ENCODE assay signal across 8 mouse cellular contexts in the genomic region with DNA sequence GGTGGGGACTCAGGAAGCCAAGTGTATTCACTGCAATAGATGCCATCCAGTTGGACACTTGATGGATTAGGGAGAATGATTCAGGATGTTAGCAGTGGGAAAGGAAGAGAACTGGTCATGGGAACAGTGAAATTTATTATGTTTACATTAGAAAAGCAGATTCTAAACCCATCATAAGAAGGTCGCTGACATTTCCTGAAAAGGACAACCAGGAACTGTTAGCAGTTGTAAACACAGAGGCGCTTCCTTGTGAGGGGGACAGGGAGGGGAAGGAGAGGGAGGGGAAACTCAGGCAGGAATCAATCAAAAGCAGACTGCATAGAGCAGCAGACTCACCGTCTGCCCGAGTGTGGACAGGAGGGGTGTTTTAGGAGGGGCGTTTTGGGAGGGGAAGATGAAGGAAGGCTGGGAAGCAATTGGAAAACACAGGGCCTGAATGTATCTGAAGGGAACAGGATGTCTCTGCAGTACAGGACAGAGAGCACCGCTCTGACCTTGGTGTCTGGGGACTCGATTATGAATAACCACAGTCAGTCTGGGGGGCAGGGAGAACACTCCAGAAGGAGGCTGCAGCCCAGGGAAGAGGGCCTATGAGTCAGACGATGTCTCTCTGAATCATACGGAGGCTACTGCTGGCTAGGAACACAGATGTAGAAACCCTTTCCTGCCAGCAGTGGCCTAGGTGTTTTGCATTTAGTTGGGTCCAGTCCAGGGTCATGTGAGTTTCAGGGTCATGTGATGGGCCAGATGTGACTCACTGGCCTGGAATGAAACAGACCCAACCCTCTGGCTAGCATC. TPM values are rescaled to one million over a fixed set of nuclear protein-coding genes. Genes with fewer than 3 reads are reported as not detected.
DNase-seq lines count a peak whose midpoint lies in the region; ATAC-seq lines count a peak whose summit lies in the region.

No protein-coding gene starts in this region.

- H3K4me3 ChIP-seq in embryonic facial prominence, embryonic 13.5 days, result no peak overlapping the region
- H3K4me3 ChIP-seq in limb, embryonic 10.5 days, result no peak overlapping the region
- H3K4me3 ChIP-seq in midbrain, embryonic 12.5 days, result no peak overlapping the region

- intact Hi-C loops in heart, postnatal 25 days (cut with DNase I), result no loop called here

- no peaks in the 10 kb centered on the region for H3K27me3 ChIP-seq in embryonic facial prominence, embryonic 13.5 days
- H3K27me3 ChIP-seq in limb, embryonic 10.5 days (ENCODE audit: low read depth, poor library complexity, severe bottlenecking), result no peaks in the 10 kb centered on the region
- no peaks in the 10 kb centered on the region for H3K27me3 ChIP-seq in midbrain, embryonic 12.5 days

- 12% methylated on average over 9 of the region's 9 CpGs for WGBS in embryonic facial prominence, embryonic 13.5 days
- WGBS in limb, embryonic 10.5 days, result 31% methylated on average over 9 of the region's 9 CpGs
- 59% methylated on average over 9 of the region's 9 CpGs for WGBS in midbrain, embryonic 12.5 days

- H3K4me1 ChIP-seq in embryonic facial prominence, embryonic 13.5 days, result peaks cover 19% of the 10 kb centered on the region
- peaks cover 18% of the 10 kb centered on the region for H3K4me1 ChIP-seq in limb, embryonic 10.5 days
- H3K4me1 ChIP-seq in midbrain, embryonic 12.5 days, result peaks cover 7% of the 10 kb centered on the region

- peaks cover 12% of the 10 kb centered on the region for H3K36me3 ChIP-seq in embryonic facial prominence, embryonic 13.5 days
- H3K36me3 ChIP-seq in limb, embryonic 10.5 days, result peaks cover 26% of the 10 kb centered on the region
- H3K36me3 ChIP-seq in midbrain, embryonic 12.5 days, result peaks cover 16% of the 10 kb centered on the region

- peak overlapping the region; percentile 27; the same call in 1 of the 2 replicates for H3K4me2 ChIP-seq in embryonic facial prominence, embryonic 13.5 days
- H3K4me2 ChIP-seq in midbrain, embryonic 12.5 days (replicated peaks), result no peak overlapping the region

- H3K9ac ChIP-seq in embryonic facial prominence, embryonic 13.5 days, result peak overlapping the region; percentile 51; the same call in 1 of the 2 replicates
- no peak overlapping the region for H3K9ac ChIP-seq in midbrain, embryonic 12.5 days (replicated peaks)

- ATAC-seq in embryonic facial prominence, embryonic 13.5 days (ENCODE audit: insufficient number of reproducible peaks, insufficient read depth, low FRiP score, low TSS enrichment, low read depth), result no peak
- ATAC-seq in midbrain, embryonic 12.5 days (ENCODE audit: low FRiP score, low read depth), result no peak
- no peak for ATAC-seq in cerebellum, adult (ENCODE audit: insufficient number of reproducible peaks, low FRiP score, low TSS enrichment)

- H3K9me3 ChIP-seq in embryonic facial prominence, embryonic 13.5 days, result no peaks in the 10 kb centered on the region
- no peaks in the 10 kb centered on the region for H3K9me3 ChIP-seq in limb, embryonic 10.5 days (replicated peaks)
- no peaks in the 10 kb centered on the region for H3K9me3 ChIP-seq in midbrain, embryonic 12.5 days

- peak overlapping the region; percentile 80 for H3K27ac ChIP-seq in embryonic facial prominence, embryonic 13.5 days
- peak overlapping the region; percentile 27 for H3K27ac ChIP-seq in limb, embryonic 10.5 days
- peak overlapping the region; percentile 15; the same call in 1 of the 2 replicates for H3K27ac ChIP-seq in midbrain, embryonic 12.5 days (replicated peaks)

- peak; percentile 71 for DNase-seq in urinary bladder, postnatal 14 days (ENCODE audit: low spot score)
- no peak for DNase-seq in urinary bladder, postnatal 10 days (ENCODE audit: low spot score)
- peak; percentile 82 for DNase-seq in heart, postnatal 25 days (ENCODE audit: low spot score)
- no peak for DNase-seq in limb, embryonic 10.5 days (ENCODE audit: low spot score)
- no peak for DNase-seq in frontal cortex, postnatal 14 days (ENCODE audit: low spot score in 2 of 2)

RNA-seq across cellular contexts. Expression of a gene that starts 12.9 kb away (rescaled TPM):
- polyA plus RNA-seq in embryonic facial prominence, embryonic 13.5 days (2015; fragmentation: Nextera tagmentation; extraction: Ambion mirVana), result 15.8 and 19.2 TPM in 2 replicates
- 10 to 100 TPM; 11.8 to 13.3 TPM for total RNA-seq in heart, postnatal 25 days (2021)
- polyA plus RNA-seq in limb, embryonic 10.5 days (2016; fragmentation: Nextera tagmentation; extraction: Ambion mirVana), result 18.6 and 22.9 TPM in 2 replicates
- 25.9 and 29.0 TPM in 2 replicates for polyA plus RNA-seq in midbrain, embryonic 12.5 days (2016; fragmentation: Nextera tagmentation; extraction: Ambion mirVana)

RNA-seq across cellular contexts. Expression of a gene that starts 26.1 kb away (rescaled TPM):
- 0.26 and 0.32 TPM in 2 replicates for polyA plus RNA-seq in embryonic facial prominence, embryonic 13.5 days (2015; fragmentation: Nextera tagmentation; extraction: Ambion mirVana)
- total RNA-seq in heart, postnatal 25 days (2021), result under 1 TPM; 0.29 to 0.48 TPM
- 0.23 and 0.48 TPM in 2 replicates for polyA plus RNA-seq in limb, embryonic 10.5 days (2016; fragmentation: Nextera tagmentation; extraction: Ambion mirVana)
- 0.14 and 0.29 TPM in 2 replicates for polyA plus RNA-seq in midbrain, embryonic 12.5 days (2016; fragmentation: Nextera tagmentation; extraction: Ambion mirVana)

RNA-seq across cellular contexts. Expression of a gene that starts 30.5 kb away (rescaled TPM):
- 7.0 and 8.6 TPM in 2 replicates for polyA plus RNA-seq in embryonic facial prominence, embryonic 13.5 days (2015; fragmentation: Nextera tagmentation; extraction: Ambion mirVana)
- total RNA-seq in heart, postnatal 25 days (2021), result 1 to 10 TPM; 3.0 to 3.9 TPM
- polyA plus RNA-seq in limb, embryonic 10.5 days (2016; fragmentation: Nextera tagmentation; extraction: Ambion mirVana), result 8.0 and 9.7 TPM in 2 replicates
- polyA plus RNA-seq in midbrain, embryonic 12.5 days (2016; fragmentation: Nextera tagmentation; extraction: Ambion mirVana), result 8.1 and 10.7 TPM in 2 replicates

RNA-seq across cellular contexts. Expression of a gene that starts 42.7 kb away (rescaled TPM):
- 7.9 and 8.2 TPM in 2 replicates for polyA plus RNA-seq in embryonic facial prominence, embryonic 13.5 days (2015; fragmentation: Nextera tagmentation; extraction: Ambion mirVana)
- 1 to 10 TPM; 3.2 to 4.5 TPM for total RNA-seq in heart, postnatal 25 days (2021)
- 12.6 and 14.8 TPM in 2 replicates for polyA plus RNA-seq in limb, embryonic 10.5 days (2016; fragmentation: Nextera tagmentation; extraction: Ambion mirVana)
- 10.7 and 12.9 TPM in 2 replicates for polyA plus RNA-seq in midbrain, embryonic 12.5 days (2016; fragmentation: Nextera tagmentation; extraction: Ambion mirVana)

RNA-seq across cellular contexts. Expression of a gene that starts 42.7 kb away (rescaled TPM):
- 31.5 and 33.9 TPM in 2 replicates for polyA plus RNA-seq in embryonic facial prominence, embryonic 13.5 days (2015; fragmentation: Nextera tagmentation; extraction: Ambion mirVana)
- total RNA-seq in heart, postnatal 25 days (2021), result 10 to 100 TPM; 17.6 to 18.2 TPM
- 25.9 and 32.2 TPM in 2 replicates for polyA plus RNA-seq in limb, embryonic 10.5 days (2016; fragmentation: Nextera tagmentation; extraction: Ambion mirVana)
- polyA plus RNA-seq in midbrain, embryonic 12.5 days (2016; fragmentation: Nextera tagmentation; extraction: Ambion mirVana), result 31.3 and 33.5 TPM in 2 replicates

Comparison
In these comparisons a context has a peak if more than half of its experiments do, and no peak if none do; other contexts are left out.
1. DNase-seq: peak in urinary bladder, postnatal 14 days (single experiment) and heart, postnatal 25 days (single experiment); none in urinary bladder, postnatal 10 days (single experiment), limb, embryonic 10.5 days (single experiment) and frontal cortex, postnatal 14 days (0 of 2).
2. H3K27ac ChIP-seq: peak in every context shown above with its lines; median percentile 80 in embryonic facial prominence, embryonic 13.5 days; 27 in limb, embryonic 10.5 days; 15 in midbrain, embryonic 12.5 days.